Mouse (Mus musculus): ENCODE results near the gene Tex2. TPM values are rescaled to one million over a fixed set of nuclear protein-coding genes. Genes with fewer than 3 reads are reported as not detected.

Tex2 gene
- polyA plus RNA-seq, 1 experiment from 2014 or later, result 13.1 TPM

DNA sequence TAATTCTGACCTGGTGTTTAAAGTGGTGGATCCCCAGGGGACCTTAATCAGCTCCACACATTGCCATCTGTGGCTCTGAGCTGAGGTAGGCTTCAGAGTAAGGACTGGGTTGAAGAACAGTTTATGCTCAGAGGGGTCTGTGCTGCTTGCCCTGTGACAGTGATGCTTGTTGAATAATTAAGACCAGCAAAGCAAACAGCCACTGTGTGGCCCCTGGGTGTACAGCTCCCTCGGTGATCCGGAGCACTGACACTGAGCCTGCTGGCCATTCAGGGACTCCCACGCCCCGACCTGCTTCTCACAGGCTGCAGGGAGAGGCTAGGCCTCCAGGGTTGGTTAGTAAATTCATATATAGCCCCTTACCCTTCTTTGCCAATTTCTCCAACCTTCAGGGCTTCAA is 93.7 kb downstream of the Tex2 start:
- Histone ChIP-seq H3K36me3 (peaks cover 6% of the 10 kb centered on the region; the same call in 1 of the 2 replicates), H3K4me3 (no peak overlapping the region), H3K4me1 (peaks cover 31% of the 10 kb centered on the region), H3K27me3 (replicated peaks) (no peaks in the 10 kb centered on the region), H3K27ac (replicated peaks) (no peak overlapping the region), H3K4me2 (no peak overlapping the region), H3K9me3 (no peaks in the 10 kb centered on the region), H3K9ac (no peak overlapping the region)
- ATAC-seq (ENCODE audit: extremely low read depth, insufficient number of reproducible peaks, low FRiP score, low TSS enrichment), result no peak
- whole genome bisulfite sequencing, result 70% methylated on average over 4 of the region's 4 CpGs

DNA sequence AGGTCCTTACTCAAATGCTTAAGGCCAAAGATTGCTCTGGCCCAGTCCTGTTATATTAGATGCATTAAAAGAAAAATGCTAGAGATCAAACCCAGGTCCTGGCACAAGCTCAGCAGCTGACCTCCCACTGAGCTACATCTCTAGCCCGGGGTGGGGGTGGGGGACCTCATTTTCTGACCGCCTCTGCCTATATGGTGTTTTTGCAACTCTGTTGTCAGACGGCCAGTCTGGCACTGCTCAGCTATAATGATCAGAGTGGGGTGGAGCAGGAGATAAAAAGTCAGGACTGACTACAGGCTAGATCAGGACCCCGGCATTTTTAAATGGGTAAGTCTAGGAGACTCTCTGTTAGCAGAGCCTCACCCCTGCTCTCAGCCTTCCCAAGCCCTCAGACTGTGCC is 94.8 kb downstream of the Tex2 start:
- 0 out of 2 replicates have a peak overlapping the region, but pooled peaks have one; percentile 15 for H3K9ac ChIP-seq
- no peaks in the 10 kb centered on the region for H3K9me3 ChIP-seq
- peaks cover 42% of the 10 kb centered on the region for H3K4me1 ChIP-seq
- peaks cover 8% of the 10 kb centered on the region; the same call in 1 of the 2 replicates for H3K36me3 ChIP-seq
- H3K4me2 ChIP-seq, result no peak overlapping the region
- no peaks in the 10 kb centered on the region for H3K27me3 ChIP-seq (replicated peaks)
- no peak for ATAC-seq (ENCODE audit: extremely low read depth, insufficient number of reproducible peaks, low FRiP score, low TSS enrichment)
- 27% methylated on average over 4 of the region's 4 CpGs for WGBS
- 0 out of 2 replicates have a peak overlapping the region, but pooled peaks have one; percentile 0 for H3K27ac ChIP-seq (replicated peaks)
- no peak overlapping the region for H3K4me3 ChIP-seq

DNA sequence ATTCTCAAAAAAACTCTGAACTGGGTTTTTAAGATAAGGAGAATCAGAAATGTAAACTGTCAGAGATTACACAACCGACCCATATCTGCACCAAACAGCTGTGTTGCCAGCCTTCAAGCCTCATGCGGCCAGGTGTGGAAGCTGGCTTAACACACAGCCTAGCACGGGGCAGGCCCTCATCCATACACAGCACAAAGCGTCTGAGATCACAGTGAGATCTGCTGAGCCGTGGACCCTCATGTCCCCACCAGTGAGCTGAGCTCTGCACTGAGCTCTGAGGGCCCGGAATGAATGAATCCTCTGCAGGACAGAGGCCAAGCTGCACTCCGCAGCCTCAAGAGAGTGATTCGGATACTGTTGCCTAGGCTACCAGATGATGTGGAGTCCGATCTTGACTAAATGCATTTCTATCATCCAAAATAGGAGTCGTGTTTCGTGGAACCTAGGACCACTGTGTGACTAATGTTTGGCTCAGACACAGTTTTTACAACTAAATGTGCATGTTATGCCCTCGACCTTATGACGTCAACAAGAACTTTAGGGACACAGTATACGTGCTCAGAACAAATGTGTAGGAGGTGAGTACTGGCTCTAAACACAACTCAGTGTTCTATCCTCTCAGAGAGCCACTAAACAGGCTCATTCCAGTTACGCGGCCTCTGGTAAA is 98.0 kb downstream of the Tex2 start:
- no peaks in the 10 kb centered on the region for H3K27me3 ChIP-seq (replicated peaks)
- H3K4me3 ChIP-seq, result no peak overlapping the region
- H3K4me1 ChIP-seq, result peaks cover 36% of the 10 kb centered on the region
- peaks cover 30% of the 10 kb centered on the region for H3K36me3 ChIP-seq
- no peak overlapping the region for H3K4me2 ChIP-seq
- no peaks in the 10 kb centered on the region for H3K9me3 ChIP-seq
- H3K9ac ChIP-seq, result peak overlapping the region; percentile 54; the same call in 1 of the 2 replicates
- no peak for ATAC-seq (ENCODE audit: extremely low read depth, insufficient number of reproducible peaks, low FRiP score, low TSS enrichment)
- H3K27ac ChIP-seq (replicated peaks), result peak overlapping the region; percentile 50
- WGBS, result 67% methylated on average over 16 of the region's 16 CpGs

DNA sequence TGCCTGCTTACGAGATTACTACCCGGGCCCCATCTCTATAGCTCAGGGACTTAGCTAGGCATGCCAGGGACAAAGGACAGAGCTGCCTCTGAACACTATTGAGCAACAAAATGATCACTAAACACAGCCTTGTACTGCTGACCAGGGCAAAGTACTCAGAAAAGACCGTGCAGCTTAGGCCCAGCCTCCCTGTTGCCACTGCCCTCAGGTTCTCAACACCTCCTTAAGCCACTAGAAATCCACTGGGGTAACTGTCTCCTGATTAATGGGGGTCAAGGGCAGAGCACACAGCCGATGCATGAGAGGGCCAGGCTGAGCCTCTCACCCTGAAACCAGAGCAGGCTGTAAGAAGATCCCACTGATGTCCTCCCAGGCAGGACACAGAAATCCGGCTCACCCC is 98.8 kb downstream of the Tex2 start:
- H3K36me3 ChIP-seq, result peaks cover 33% of the 10 kb centered on the region
- no peaks in the 10 kb centered on the region for H3K9me3 ChIP-seq
- H3K9ac ChIP-seq, result peak overlapping the region; percentile 54
- H3K4me1 ChIP-seq, result peaks cover 33% of the 10 kb centered on the region
- H3K4me3 ChIP-seq, result no peak overlapping the region
- no peaks in the 10 kb centered on the region for H3K27me3 ChIP-seq (replicated peaks)
- no peak for ATAC-seq (ENCODE audit: extremely low read depth, insufficient number of reproducible peaks, low FRiP score, low TSS enrichment)
- WGBS, result 31% methylated on average over 5 of the region's 5 CpGs
- peak overlapping the region; percentile 50 for H3K27ac ChIP-seq (replicated peaks)
- H3K4me2 ChIP-seq, result no peak overlapping the region

DNA sequence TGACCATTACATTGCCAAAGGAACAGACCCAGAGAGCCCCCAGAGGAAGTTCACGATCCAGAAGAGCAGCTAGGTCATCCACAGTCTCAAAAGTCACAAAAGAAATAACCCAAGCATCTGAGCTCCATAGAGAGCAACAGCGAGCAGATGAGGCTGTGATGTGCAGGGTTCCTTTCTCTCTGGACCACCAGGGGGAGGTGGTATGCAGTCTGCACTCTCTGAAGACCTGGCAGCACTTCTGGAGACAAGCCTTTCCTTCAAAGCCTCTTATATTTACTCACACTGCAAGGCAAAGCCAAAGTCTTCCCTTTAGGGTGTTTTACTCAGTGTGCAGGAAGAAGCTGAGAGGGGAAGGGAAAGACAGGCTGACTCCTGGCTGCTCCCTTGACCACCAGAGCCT is 100.1 kb downstream of the Tex2 start:
- Histone ChIP-seq H3K36me3 (peaks cover 44% of the 10 kb centered on the region), H3K9me3 (no peaks in the 10 kb centered on the region), H3K9ac (peak overlapping the region; percentile 55; the same call in 1 of the 2 replicates), H3K4me3 (no peak overlapping the region), H3K4me2 (no peak overlapping the region), H3K27ac (replicated peaks) (no peak overlapping the region), H3K27me3 (replicated peaks) (no peaks in the 10 kb centered on the region), H3K4me1 (peaks cover 24% of the 10 kb centered on the region)
- no peak for ATAC-seq (ENCODE audit: extremely low read depth, insufficient number of reproducible peaks, low FRiP score, low TSS enrichment)
- WGBS, result 47% methylated on average over 2 of the region's 2 CpGs

DNA sequence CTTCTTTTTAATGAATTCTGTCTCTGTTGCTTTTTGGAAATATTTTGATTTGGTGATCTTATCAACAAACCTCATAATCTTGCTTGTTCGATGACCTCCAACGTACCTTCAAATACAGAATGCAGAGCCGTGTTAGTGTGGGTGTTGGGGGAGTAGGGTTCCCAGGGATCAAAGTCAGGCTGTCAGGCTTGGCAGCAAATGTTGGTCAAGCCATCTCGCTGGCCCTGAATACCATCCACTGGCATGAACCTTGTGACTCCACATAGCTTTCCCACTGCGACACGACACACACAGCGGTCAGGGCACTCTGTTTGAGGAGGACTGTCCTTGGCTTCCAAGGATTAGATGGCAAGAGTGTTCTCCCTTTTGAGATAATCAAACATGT is 101.2 kb downstream of the Tex2 start:
- Histone ChIP-seq H3K4me2 (no peak overlapping the region), H3K27me3 (replicated peaks) (no peaks in the 10 kb centered on the region), H3K4me1 (peaks cover 22% of the 10 kb centered on the region), H3K4me3 (no peak overlapping the region), H3K9me3 (no peaks in the 10 kb centered on the region), H3K9ac (no peak overlapping the region), H3K27ac (replicated peaks) (no peak overlapping the region), H3K36me3 (peaks cover 56% of the 10 kb centered on the region)
- no peak for ATAC-seq (ENCODE audit: extremely low read depth, insufficient number of reproducible peaks, low FRiP score, low TSS enrichment)
- WGBS, result 86% methylated on average over 7 of the region's 7 CpGs

DNA sequence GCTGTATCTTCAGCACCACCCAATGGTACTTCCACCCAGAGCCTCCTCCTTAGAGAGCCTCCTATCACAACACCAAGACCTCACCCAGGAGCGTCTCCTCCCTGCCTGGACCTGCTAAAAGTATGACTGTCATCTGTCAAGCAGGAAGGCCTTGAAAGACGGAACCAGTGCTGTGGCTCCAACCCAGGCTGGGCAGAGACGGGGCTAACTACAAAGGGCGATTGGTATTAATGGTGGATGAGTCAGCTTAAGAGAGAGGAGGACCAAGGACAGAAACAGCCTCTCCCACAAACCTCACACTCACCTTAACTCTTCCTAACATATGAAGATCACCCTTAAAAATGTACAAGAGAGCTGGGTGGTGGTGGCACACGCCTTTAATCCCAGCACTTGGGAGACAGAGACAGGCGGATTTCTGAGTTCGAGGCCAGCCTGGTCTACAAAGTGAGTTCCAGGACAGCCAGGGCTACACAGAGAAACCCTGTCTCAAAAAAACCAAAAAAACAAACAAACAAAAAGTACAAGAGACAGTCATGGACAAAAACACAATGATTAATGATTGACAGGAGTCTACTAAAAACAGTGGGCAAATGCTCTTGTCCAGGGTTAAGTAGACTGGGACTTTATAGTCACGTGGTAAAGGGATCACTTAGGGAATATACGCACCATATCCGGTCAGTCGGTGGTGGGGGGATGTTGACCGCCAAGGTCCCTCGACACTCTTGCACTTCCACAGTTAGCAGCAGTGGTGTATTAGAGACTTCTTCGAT is 101.8 kb downstream of the Tex2 start:
- Histone ChIP-seq H3K4me3 (no peak overlapping the region), H3K9ac (no peak overlapping the region), H3K27me3 (replicated peaks) (no peaks in the 10 kb centered on the region), H3K4me1 (peaks cover 22% of the 10 kb centered on the region), H3K9me3 (no peaks in the 10 kb centered on the region), H3K36me3 (peaks cover 61% of the 10 kb centered on the region), H3K4me2 (no peak overlapping the region), H3K27ac (replicated peaks) (peak overlapping the region; percentile 39; the same call in 1 of the 2 replicates)
- WGBS, result 84% methylated on average over 14 of the region's 14 CpGs
- no peak for ATAC-seq (ENCODE audit: extremely low read depth, insufficient number of reproducible peaks, low FRiP score, low TSS enrichment)

DNA sequence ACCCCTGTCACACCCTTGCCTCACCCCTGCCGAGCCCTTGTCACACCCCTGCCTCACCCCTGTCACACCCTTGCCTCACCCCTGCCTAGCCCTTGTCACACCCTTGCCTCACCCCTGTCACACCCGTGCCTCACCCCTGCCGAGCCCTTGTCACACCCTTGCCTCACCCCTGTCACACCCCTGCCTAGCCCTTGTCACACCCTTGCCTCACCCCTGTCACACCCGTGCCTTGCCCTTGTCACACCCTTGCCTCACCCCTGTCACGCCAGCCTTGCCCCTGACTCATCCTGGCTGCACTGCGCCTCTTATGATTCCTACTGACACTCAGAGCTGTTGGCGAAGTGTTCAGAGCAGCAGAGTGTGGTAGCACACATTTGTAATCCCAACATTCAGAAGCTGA is 105.6 kb downstream of the Tex2 start:
- Histone ChIP-seq H3K27ac (replicated peaks) (no peak overlapping the region), H3K4me1 (0 out of 2 replicates have a peak, but pooled peaks cover 2% of the 10 kb centered on the region), H3K4me3 (no peak overlapping the region), H3K27me3 (replicated peaks) (no peaks in the 10 kb centered on the region), H3K4me2 (no peak overlapping the region), H3K36me3 (peaks cover 73% of the 10 kb centered on the region), H3K9me3 (no peaks in the 10 kb centered on the region), H3K9ac (no peak overlapping the region)
- WGBS, result 83% methylated on average over 7 of the region's 7 CpGs
- no peak for ATAC-seq (ENCODE audit: extremely low read depth, insufficient number of reproducible peaks, low FRiP score, low TSS enrichment)

DNA sequence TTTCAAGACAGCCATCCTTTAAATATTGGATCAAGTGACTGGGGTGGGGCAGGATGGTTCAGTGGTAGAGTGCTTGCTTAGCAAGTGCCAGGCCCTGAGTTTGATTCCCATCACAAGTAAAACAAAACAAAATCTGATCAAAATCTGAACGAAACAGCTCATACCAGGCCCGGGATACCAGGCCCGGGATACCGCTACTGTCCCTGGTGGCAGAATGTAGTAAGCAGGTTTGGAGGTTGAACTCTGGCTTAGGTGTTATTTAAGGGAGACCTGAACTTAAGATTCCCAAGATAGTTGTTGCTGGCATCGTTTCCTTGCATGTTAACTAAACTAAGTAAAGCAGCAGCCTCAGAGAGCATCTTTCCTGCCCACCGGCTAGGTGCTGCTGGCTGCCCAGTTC is 107.0 kb downstream of the Tex2 start:
- ATAC-seq (ENCODE audit: extremely low read depth, insufficient number of reproducible peaks, low FRiP score, low TSS enrichment), result no peak
- H3K4me2 ChIP-seq, result no peak overlapping the region
- no peak overlapping the region for H3K9ac ChIP-seq
- no peak overlapping the region for H3K4me3 ChIP-seq
- H3K27ac ChIP-seq (replicated peaks), result no peak overlapping the region
- no peaks in the 10 kb centered on the region for H3K9me3 ChIP-seq
- H3K36me3 ChIP-seq, result peaks cover 58% of the 10 kb centered on the region
- 84% methylated on average over 6 of the region's 6 CpGs for WGBS
- no peaks in the 10 kb centered on the region for H3K27me3 ChIP-seq (replicated peaks)
- peaks cover 11% of the 10 kb centered on the region for H3K4me1 ChIP-seq

DNA sequence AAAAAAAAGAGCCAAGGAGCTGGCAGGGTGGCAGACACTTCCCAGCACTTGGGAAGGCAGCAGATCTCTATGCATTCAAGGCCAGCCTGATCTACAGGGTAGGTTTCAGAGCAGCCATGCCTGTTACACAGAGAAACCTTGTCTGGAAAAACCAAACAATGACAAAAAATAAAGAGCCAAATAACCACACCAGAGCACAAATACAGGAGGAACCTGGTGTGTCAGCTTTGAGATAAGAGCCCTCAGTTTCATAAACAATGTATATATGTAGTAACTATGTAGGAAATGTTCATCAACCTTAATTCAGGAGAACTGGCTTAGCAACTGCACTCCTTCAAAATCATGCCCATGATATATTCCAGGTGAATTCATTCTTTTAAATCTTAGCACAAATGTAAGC is 109.1 kb downstream of the Tex2 start:
- no peaks in the 10 kb centered on the region for H3K27me3 ChIP-seq (replicated peaks)

DNA sequence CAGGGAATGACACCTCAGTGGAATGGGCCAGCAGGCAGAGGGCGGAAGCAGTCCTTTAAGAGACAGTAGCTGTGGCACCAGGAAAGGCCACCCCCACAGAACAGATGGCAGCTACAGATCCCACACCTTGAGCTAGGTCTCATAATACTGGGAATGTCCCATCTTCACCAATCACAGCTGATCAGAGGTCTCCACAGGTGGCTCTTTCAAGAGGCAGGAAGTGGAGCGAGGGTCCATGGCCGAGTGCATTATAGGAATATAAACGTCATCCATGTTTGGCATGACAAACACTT is 109.9 kb downstream of the Tex2 start:
- H3K9me3 ChIP-seq, result no peaks in the 10 kb centered on the region
- H3K27ac ChIP-seq (replicated peaks), result peak overlapping the region; percentile 56; the same call in 1 of the 2 replicates
- no peak overlapping the region for H3K9ac ChIP-seq
- 81% methylated on average over 4 of the region's 4 CpGs for WGBS
- peaks cover 19% of the 10 kb centered on the region for H3K4me1 ChIP-seq
- no peak for ATAC-seq (ENCODE audit: extremely low read depth, insufficient number of reproducible peaks, low FRiP score, low TSS enrichment)
- no peak overlapping the region for H3K4me3 ChIP-seq
- H3K4me2 ChIP-seq, result no peak overlapping the region
- no peaks in the 10 kb centered on the region for H3K27me3 ChIP-seq (replicated peaks)
- H3K36me3 ChIP-seq, result peaks cover 33% of the 10 kb centered on the region

More for the DNA sequence above, 109.1 kb downstream of the Tex2 start:
- no peak for ATAC-seq (ENCODE audit: extremely low read depth, insufficient number of reproducible peaks, low FRiP score, low TSS enrichment)
- Histone ChIP-seq H3K36me3 (peaks cover 41% of the 10 kb centered on the region), H3K4me1 (peaks cover 12% of the 10 kb centered on the region), H3K4me2 (no peak overlapping the region), H3K9ac (no peak overlapping the region), H3K27ac (replicated peaks) (no peak overlapping the region), H3K9me3 (no peaks in the 10 kb centered on the region), H3K4me3 (no peak overlapping the region)

All from heart, embryonic 13.5 days (tissue).